Mouse (Mus musculus) heart, embryonic 11.5 days (tissue): ENCODE results near the gene Ddx20. TPM values are rescaled to one million over a fixed set of nuclear protein-coding genes. Genes with fewer than 3 reads are reported as not detected.

Source experiments
- ATAC-seq: fragments of 200-750 bp; cut with Nextera tagmentation; replicated peaks from 2 replicates; pipeline ENCODE4 v1.8.0; 2017; ENCODE audit warnings: moderate library complexity; ENCODE audit not compliant: insufficient number of reproducible peaks, low FRiP score, low TSS enrichment
- H3K27ac ChIP-seq: fragments of 300-500 bp; sonication (generic); 2 replicates; pipeline ENCODE4 v1.5.1; 2014; ENCODE audit warnings: mild to moderate bottlenecking, low read depth, low read length
- H3K27me3 ChIP-seq: fragments of 300-500 bp; sonication (generic); 2 replicates; pipeline ENCODE4 v1.6.1; 2014; ENCODE audit warnings: mild to moderate bottlenecking, low read length, mixed read lengths; ENCODE audit not compliant: control insufficient read depth, insufficient read depth
- H3K36me3 ChIP-seq: fragments of 300-500 bp; sonication (generic); 2 replicates; pipeline ENCODE4 v1.6.1; 2014; ENCODE audit warnings: mild to moderate bottlenecking, low read length, moderate library complexity, mixed read lengths; ENCODE audit not compliant: control insufficient read depth, insufficient read depth
- H3K4me1 ChIP-seq: fragments of 300-500 bp; sonication (generic); 2 replicates; pipeline ENCODE4 v1.6.1; 2014; ENCODE audit warnings: low read length; ENCODE audit not compliant: control insufficient read depth, insufficient read depth
- H3K4me2 ChIP-seq: fragments of 300-500 bp; sonication (generic); 2 replicates; pipeline ENCODE4 v1.6.1; 2014; ENCODE audit warnings: mild to moderate bottlenecking, moderate library complexity
- H3K4me3 ChIP-seq: fragments of 300-500 bp; sonication (generic); 2 replicates; pipeline ENCODE4 v1.5.1; 2014; ENCODE audit warnings: low read depth, low read length
- H3K9ac ChIP-seq: fragments of 300-500 bp; sonication (generic); 2 replicates; pipeline ENCODE4 v1.6.1; 2014; ENCODE audit warnings: mild to moderate bottlenecking, low read depth, low read length, moderate library complexity
- H3K9me3 ChIP-seq: fragments of 300-500 bp; sonication (generic); replicated peaks from 2 replicates; pipeline ENCODE4 v1.6.1; 2016; ENCODE audit warnings: low read length; ENCODE audit not compliant: control insufficient read depth
- WGBS: fragments of 180-500 bp; shearing (Covaris S2); extraction: QIAGEN DNeasy Blood & Tissue Kit; methylation state at CpG from one replicate; pipeline ENCODE4 v1.1.7; 2014; ENCODE audit not compliant: insufficient replicate concordance; 5-methylcytosine and 5-hydroxymethylcytosine counted together
- polyA plus RNA-seq: library from polyadenylated mRNA; unstranded; fragments of >200 nt; fragmentation: Nextera tagmentation; extraction: Ambion mirVana; gene quantifications from 2 replicates; pipeline ENCODE4 v1.2.1, GENCODE M21; 2014

Gene Ddx20
- polyA plus RNA-seq, 1 experiment from 2014 or later = 23.6 TPM

- ATAC-seq = no peak
- Histone ChIP-seq H3K36me3 (no peaks in the 10 kb centered on the region), H3K4me1 (peaks cover 9% of the 10 kb centered on the region), H3K4me2 (no peak overlapping the region), H3K9me3 (no peaks in the 10 kb centered on the region), H3K27ac (no peak overlapping the region), H3K27me3 (no peaks in the 10 kb centered on the region), H3K4me3 (no peak overlapping the region), H3K9ac (no peak overlapping the region)
- WGBS = 61% methylated on average over 2 of the region's 2 CpGs
These were observed 34.4 kb upstream of the Ddx20 start for GRCm38 (mm10) chr3:105721681-105722201.

GRCm38 (mm10) chr3:105720514-105720913 is 33.1 kb upstream of the Ddx20 start:
- Histone ChIP-seq H3K27me3 (no peaks in the 10 kb centered on the region), H3K36me3 (no peaks in the 10 kb centered on the region), H3K4me2 (no peak overlapping the region), H3K9me3 (no peaks in the 10 kb centered on the region), H3K4me3 (no peak overlapping the region), H3K4me1 (peaks cover 9% of the 10 kb centered on the region), H3K27ac (no peak overlapping the region), H3K9ac (no peak overlapping the region)
- no peak for ATAC-seq
- 68% methylated on average over 4 of the region's 4 CpGs for WGBS

- no peaks in the 10 kb centered on the region for H3K9me3 ChIP-seq
- no peaks in the 10 kb centered on the region for H3K36me3 ChIP-seq
- peaks cover 9% of the 10 kb centered on the region for H3K4me1 ChIP-seq
- no peak overlapping the region for H3K4me2 ChIP-seq
- no peaks in the 10 kb centered on the region for H3K27me3 ChIP-seq
- ATAC-seq = no peak
- no peak overlapping the region for H3K4me3 ChIP-seq
- H3K27ac ChIP-seq = no peak overlapping the region
- no peak overlapping the region for H3K9ac ChIP-seq
- WGBS = 75% methylated on average over 4 of the region's 4 CpGs
These were observed 32.6 kb upstream of the Ddx20 start for GRCm38 (mm10) chr3:105719979-105720378.

GRCm38 (mm10) chr3:105718746-105719145 is 31.4 kb upstream of the Ddx20 start:
- Histone ChIP-seq H3K27me3 (no peaks in the 10 kb centered on the region), H3K9ac (no peak overlapping the region), H3K4me2 (no peak overlapping the region), H3K27ac (no peak overlapping the region), H3K4me1 (peaks cover 18% of the 10 kb centered on the region), H3K4me3 (no peak overlapping the region), H3K36me3 (no peaks in the 10 kb centered on the region), H3K9me3 (no peaks in the 10 kb centered on the region)
- ATAC-seq = no peak
- WGBS = 12% methylated on average over 4 of the region's 4 CpGs

- ATAC-seq = no peak
- peaks cover 24% of the 10 kb centered on the region for H3K4me1 ChIP-seq
- WGBS = 60% methylated on average over 11 of the region's 11 CpGs
These were observed 30.6 kb upstream of the Ddx20 start for GRCm38 (mm10) chr3:105717856-105718555.

GRCm38 (mm10) chr3:105716353-105717000 is 29.1 kb upstream of the Ddx20 start:
- no peaks in the 10 kb centered on the region for H3K9me3 ChIP-seq
- no peaks in the 10 kb centered on the region for H3K36me3 ChIP-seq
- H3K4me2 ChIP-seq = no peak overlapping the region
- H3K27ac ChIP-seq = no peak overlapping the region
- no peak for ATAC-seq
- H3K9ac ChIP-seq = no peak overlapping the region
- H3K4me1 ChIP-seq = peaks cover 24% of the 10 kb centered on the region
- no peaks in the 10 kb centered on the region for H3K27me3 ChIP-seq
- 63% methylated on average over 18 of the region's 18 CpGs for WGBS
- no peak overlapping the region for H3K4me3 ChIP-seq

More at GRCm38 (mm10) chr3:105717856-105718555, 30.6 kb upstream of the Ddx20 start:
- Histone ChIP-seq H3K4me3 (no peak overlapping the region), H3K9me3 (no peaks in the 10 kb centered on the region), H3K27me3 (no peaks in the 10 kb centered on the region), H3K36me3 (no peaks in the 10 kb centered on the region), H3K9ac (no peak overlapping the region), H3K4me2 (no peak overlapping the region), H3K27ac (no peak overlapping the region)

- ATAC-seq = no peak
- Histone ChIP-seq H3K27ac (no peak overlapping the region), H3K9me3 (no peaks in the 10 kb centered on the region), H3K9ac (no peak overlapping the region), H3K4me3 (no peak overlapping the region), H3K4me1 (peaks cover 20% of the 10 kb centered on the region), H3K27me3 (no peaks in the 10 kb centered on the region), H3K36me3 (no peaks in the 10 kb centered on the region), H3K4me2 (no peak overlapping the region)
These were observed 27.4 kb upstream of the Ddx20 start for GRCm38 (mm10) chr3:105714820-105715167.

- Histone ChIP-seq H3K9ac (0 out of 2 replicates have a peak overlapping the region, but pooled peaks have one; percentile 52), H3K27ac (peak overlapping the region; percentile 41), H3K36me3 (no peaks in the 10 kb centered on the region), H3K27me3 (no peaks in the 10 kb centered on the region), H3K4me3 (no peak overlapping the region), H3K4me1 (peaks cover 20% of the 10 kb centered on the region), H3K9me3 (no peaks in the 10 kb centered on the region), H3K4me2 (no peak overlapping the region)
- ATAC-seq = no peak
- WGBS = 7% methylated on average over 8 of the region's 8 CpGs
These were observed 26.9 kb upstream of the Ddx20 start for GRCm38 (mm10) chr3:105714091-105714819.
